Mouse (Mus musculus) ES-Bruce4 (cell line): ENCODE results near the gene Zbtb48. TPM values are rescaled to one million over a fixed set of nuclear protein-coding genes. Genes with fewer than 3 reads are reported as not detected.
A peak's percentile ranks its signal among the peaks of the same experiment; 100 is the strongest.

Experiments used
- H3K27ac ChIP-seq: 2 replicates; pipeline ENCODE4 v1.5.1; 2012; ENCODE audit warnings: low read length, inconsistent platforms; ENCODE audit not compliant: insufficient read depth
- H3K27me3 ChIP-seq: 2 replicates; pipeline ENCODE4 v1.6.1; 2012; ENCODE audit warnings: mild to moderate bottlenecking, low read length, inconsistent platforms; ENCODE audit not compliant: control insufficient read depth, poor library complexity, insufficient read depth, severe bottlenecking
- H3K36me3 ChIP-seq: 2 replicates; pipeline ENCODE4 v1.6.1; 2012; ENCODE audit warnings: inconsistent platforms, mild to moderate bottlenecking, low read length, moderate library complexity; ENCODE audit not compliant: control insufficient read depth, poor library complexity, insufficient read depth, severe bottlenecking
- H3K4me1 ChIP-seq: one replicate; pipeline ENCODE4 v1.8.1; 2011; ENCODE audit warnings: low read length; ENCODE audit not compliant: control insufficient read depth, insufficient read depth
- H3K4me3 ChIP-seq: 2 replicates; pipeline ENCODE4 v1.5.1; 2011; ENCODE audit warnings: low read depth, mild to moderate bottlenecking, low read length
- H3K9ac ChIP-seq: 2 replicates; pipeline ENCODE4 v1.6.1; 2012; ENCODE audit warnings: low read depth, mild to moderate bottlenecking, inconsistent platforms; ENCODE audit not compliant: poor library complexity, severe bottlenecking
- H3K9me3 ChIP-seq: replicated peaks from 2 replicates; pipeline ENCODE4 v1.6.1; 2012; ENCODE audit warnings: mild to moderate bottlenecking, low read length, inconsistent platforms; ENCODE audit not compliant: control insufficient read depth, poor library complexity, insufficient read depth, severe bottlenecking
- CTCF ChIP-seq: IDR thresholded peaks from one replicate; pipeline ENCODE4 v1.8.1; 2011; ENCODE audit warnings: low read depth, low read length
- EP300 ChIP-seq: IDR thresholded peaks from 2 replicates; pipeline ENCODE4 v1.6.1; 2011; ENCODE audit warnings: low read depth, low read length; ENCODE audit not compliant: insufficient read depth
- POLR2A ChIP-seq: IDR thresholded peaks from one replicate; pipeline ENCODE4 v1.8.1; 2011; ENCODE audit warnings: low read length; ENCODE audit not compliant: insufficient read depth
- polyA plus RNA-seq: library from polyadenylated mRNA; stranded (reverse); fragments of >200 nt; gene quantifications from 2 replicates; pipeline ENCODE4 v1.2.4, GENCODE M21; 2011; ENCODE audit warnings: low read depth; ENCODE audit not compliant: missing spikeins, insufficient read depth, insufficient read length

Zbtb48 gene
- polyA plus RNA-seq, 1 experiment: 13.5 TPM

GRCm38 (mm10) chr4:152008148-152008500 is 19.3 kb downstream of the Zbtb48 start:
- H3K9ac ChIP-seq: peak overlapping the region; percentile 69
- no peaks in the 10 kb centered on the region for H3K27me3 ChIP-seq
- H3K4me1 ChIP-seq: no peaks in the 10 kb centered on the region
- H3K36me3 ChIP-seq: peaks cover 12% of the 10 kb centered on the region
- H3K4me3 ChIP-seq: peak overlapping the region; percentile 65
- no peak for TF ChIP-seq EP300
- TF ChIP-seq POLR2A: no peak
- no peak for TF ChIP-seq CTCF
- H3K9me3 ChIP-seq: no peaks in the 10 kb centered on the region
- H3K27ac ChIP-seq: no peak overlapping the region

GRCm38 (mm10) chr4:152007481-152008147 is 19.9 kb downstream of the Zbtb48 start:
- no peaks in the 10 kb centered on the region for H3K4me1 ChIP-seq
- H3K36me3 ChIP-seq: peaks cover 7% of the 10 kb centered on the region
- TF ChIP-seq EP300 (peak; percentile 55; the same call in 1 of the 2 replicates), CTCF (no peak)
- H3K4me3 ChIP-seq: peak overlapping the region; percentile 65
- H3K9me3 ChIP-seq: no peaks in the 10 kb centered on the region
- H3K9ac ChIP-seq: peak overlapping the region; percentile 69; the same call in 1 of the 2 replicates
- no peaks in the 10 kb centered on the region for H3K27me3 ChIP-seq
- peak overlapping the region; percentile 71 for H3K27ac ChIP-seq

DNA sequence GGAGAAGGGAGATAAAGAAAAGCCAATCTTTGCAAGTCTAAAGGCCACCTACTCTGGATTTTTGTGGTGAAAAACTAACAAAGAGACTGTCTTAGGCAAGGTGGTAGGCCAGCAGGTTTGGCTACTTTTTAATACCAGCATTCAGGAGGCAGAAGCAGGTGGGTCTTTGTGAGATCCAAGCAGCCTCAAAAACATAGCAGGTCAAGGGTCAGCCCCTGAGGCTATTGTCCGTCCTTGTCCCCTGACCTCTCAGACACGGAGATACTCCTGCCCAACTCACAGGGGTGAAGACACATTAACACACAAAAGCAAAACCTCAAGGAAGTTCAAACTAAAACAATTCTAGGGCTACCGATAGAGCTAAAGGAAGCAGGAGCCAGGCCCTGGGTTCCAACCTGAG is 20.7 kb downstream of the Zbtb48 start:
- H3K27me3 ChIP-seq: no peaks in the 10 kb centered on the region
- TF ChIP-seq POLR2A (no peak), CTCF (no peak), EP300 (peak; percentile 98)
- H3K36me3 ChIP-seq: peaks cover 2% of the 10 kb centered on the region; the same call in 1 of the 2 replicates
- no peak overlapping the region for H3K9ac ChIP-seq
- H3K4me3 ChIP-seq: no peak overlapping the region
- no peaks in the 10 kb centered on the region for H3K4me1 ChIP-seq
- H3K9me3 ChIP-seq: no peaks in the 10 kb centered on the region
- peak overlapping the region; percentile 84 for H3K27ac ChIP-seq

GRCm38 (mm10) chr4:152006137-152006536 is 21.3 kb downstream of the Zbtb48 start:
- TF ChIP-seq POLR2A (no peak), CTCF (no peak), EP300 (no peak)
- Histone ChIP-seq H3K27me3 (no peaks in the 10 kb centered on the region), H3K9ac (no peak overlapping the region), H3K27ac (peak overlapping the region; percentile 84), H3K9me3 (no peaks in the 10 kb centered on the region), H3K36me3 (no peaks in the 10 kb centered on the region), H3K4me1 (no peaks in the 10 kb centered on the region), H3K4me3 (no peak overlapping the region)

GRCm38 (mm10) chr4:152002063-152002462 is 25.4 kb downstream of the Zbtb48 start:
- H3K27ac ChIP-seq: no peak overlapping the region
- no peaks in the 10 kb centered on the region for H3K9me3 ChIP-seq
- H3K4me3 ChIP-seq: no peak overlapping the region
- TF ChIP-seq POLR2A: no peak
- TF ChIP-seq CTCF: no peak
- TF ChIP-seq EP300: no peak
- no peaks in the 10 kb centered on the region for H3K27me3 ChIP-seq
- H3K4me1 ChIP-seq: no peaks in the 10 kb centered on the region
- H3K9ac ChIP-seq: no peak overlapping the region
- no peaks in the 10 kb centered on the region for H3K36me3 ChIP-seq

GRCm38 (mm10) chr4:152001335-152001734 is 26.1 kb downstream of the Zbtb48 start:
- no peaks in the 10 kb centered on the region for H3K9me3 ChIP-seq
- TF ChIP-seq POLR2A: no peak
- no peak for TF ChIP-seq EP300
- no peak for TF ChIP-seq CTCF

More at GRCm38 (mm10) chr4:152001335-152001734, 26.1 kb downstream of the Zbtb48 start:
- H3K36me3 ChIP-seq: no peaks in the 10 kb centered on the region
- no peaks in the 10 kb centered on the region for H3K4me1 ChIP-seq
- H3K4me3 ChIP-seq: no peak overlapping the region
- H3K9ac ChIP-seq: no peak overlapping the region
- no peaks in the 10 kb centered on the region for H3K27me3 ChIP-seq
- no peak overlapping the region for H3K27ac ChIP-seq
